Mouse (Mus musculus): ENCODE measurements around the gene Ednra.
"Not testable (repeated sequence)": the region's sequence is repeated elsewhere in the genome, so short reads cannot be mapped to it uniquely, and the experiment has no call there.

Ednra gene

GRCm38 (mm10) chr8:77718933-77719332 is 5.3 kb downstream of the Ednra start:
- DNase-seq (ENCODE audit: inconsistent ontology term): no peak

- DNase-seq (ENCODE audit: inconsistent ontology term): no peak
These were observed 7.2 kb downstream of the Ednra start for GRCm38 (mm10) chr8:77717036-77717435.

GRCm38 (mm10) chr8:77714455-77714854 is 9.8 kb downstream of the Ednra start:
- DNase-seq (ENCODE audit: inconsistent ontology term): no peak

GRCm38 (mm10) chr8:77713688-77714087 is 10.6 kb downstream of the Ednra start:
- no peak for DNase-seq (ENCODE audit: inconsistent ontology term)

GRCm38 (mm10) chr8:77704768-77705167 is 19.5 kb downstream of the Ednra start:
- no peak for DNase-seq (ENCODE audit: inconsistent ontology term)

GRCm38 (mm10) chr8:77698028-77698427 is 26.2 kb downstream of the Ednra start:
- DNase-seq (ENCODE audit: inconsistent ontology term): no peak

- DNase-seq (ENCODE audit: inconsistent ontology term): no peak
These were observed 28.1 kb downstream of the Ednra start for GRCm38 (mm10) chr8:77696182-77696581.

GRCm38 (mm10) chr8:77695486-77696058 is 28.7 kb downstream of the Ednra start:
- no peak for DNase-seq (ENCODE audit: inconsistent ontology term)

- DNase-seq (ENCODE audit: inconsistent ontology term): no peak
These were observed 29.2 kb downstream of the Ednra start for GRCm38 (mm10) chr8:77695070-77695469.

GRCm38 (mm10) chr8:77694588-77694987 is 29.7 kb downstream of the Ednra start:
- DNase-seq (ENCODE audit: inconsistent ontology term): no peak

GRCm38 (mm10) chr8:77689421-77690059 is 34.7 kb downstream of the Ednra start:
- DNase-seq (ENCODE audit: inconsistent ontology term): not testable (repeated sequence)

- no peak for DNase-seq (ENCODE audit: inconsistent ontology term)
These were observed 35.3 kb downstream of the Ednra start for GRCm38 (mm10) chr8:77688978-77689377.

- no peak for DNase-seq (ENCODE audit: inconsistent ontology term)
These were observed 39.9 kb downstream of the Ednra start for GRCm38 (mm10) chr8:77684372-77684771.

- DNase-seq (ENCODE audit: inconsistent ontology term): no peak
These were observed 40.7 kb downstream of the Ednra start for GRCm38 (mm10) chr8:77683356-77684106.

- DNase-seq (ENCODE audit: inconsistent ontology term): no peak
These were observed 42.0 kb downstream of the Ednra start for GRCm38 (mm10) chr8:77682008-77682934.

GRCm38 (mm10) chr8:77672036-77672435 is 52.2 kb downstream of the Ednra start:
- no peak for DNase-seq (ENCODE audit: inconsistent ontology term)

GRCm38 (mm10) chr8:77670612-77671363 is 53.5 kb downstream of the Ednra start:
- DNase-seq (ENCODE audit: inconsistent ontology term): no peak

- no peak for DNase-seq (ENCODE audit: inconsistent ontology term)
These were observed 56.3 kb downstream of the Ednra start for GRCm38 (mm10) chr8:77667916-77668315.

- no peak for DNase-seq (ENCODE audit: inconsistent ontology term)
These were observed 59.4 kb downstream of the Ednra start for GRCm38 (mm10) chr8:77664901-77665300.

GRCm38 (mm10) chr8:77659534-77660080 is 64.7 kb downstream of the Ednra start:
- DNase-seq (ENCODE audit: inconsistent ontology term): no peak

GRCm38 (mm10) chr8:77658356-77658755 is 65.9 kb downstream of the Ednra start:
- DNase-seq (ENCODE audit: inconsistent ontology term): no peak

Measured in Muller cell, postnatal 12 days (primary cell).